Mouse (Mus musculus): ENCODE measurements at regions not wholly inside any gene's neighbourhood (a gene's known extent, or its start where the extent isn't known, plus 50 kb on each side); places are given as distances from the start of the nearest gene placed in this dataset.

- no peaks in the 10 kb centered on the region for H3K4me1 ChIP-seq (ENCODE audit: control insufficient read depth in 2 of 2, insufficient read depth in 2 of 2, low read length in 2 of 2, poor library complexity in 1 of 2)
- no peaks in the 10 kb centered on the region for H3K9me3 ChIP-seq (ENCODE audit: control insufficient read depth, insufficient read depth, low read depth, low read length)
- H3K27ac ChIP-seq (ENCODE audit: insufficient read depth, low read depth, low read length, poor library complexity, severe bottlenecking), result no peak overlapping the region
- H3K36me3 ChIP-seq (ENCODE audit: control insufficient read depth, insufficient read depth, low read length, poor library complexity, severe bottlenecking), result no peaks in the 10 kb centered on the region
- TF ChIP-seq HCFC1 (IDR thresholded peaks at IDR 0.05; ENCODE audit: borderline replicate concordance, insufficient read depth, low read length), result no peak
- no peak for TF ChIP-seq MAFK (IDR thresholded peaks at IDR 0.05; ENCODE audit: insufficient read depth, low read depth, low read length)
- no peak for TF ChIP-seq ZC3H11A (IDR thresholded peaks at IDR 0.05; ENCODE audit: borderline replicate concordance, low read depth, low read length)
- no peak for TF ChIP-seq CHD2 (IDR thresholded peaks at IDR 0.05; ENCODE audit: low read depth, low read length)
- TF ChIP-seq ZNF384 (IDR thresholded peaks at IDR 0.05; ENCODE audit: low read depth, low read length), result no peak
- in situ Hi-C loops (cut with MboI; ENCODE audit: low sequenced_read_pairs in 2 of 2, unreplicated experiment in 2 of 2), result no loop called here
- H3K4me3 ChIP-seq (ENCODE audit: insufficient read depth in 1 of 2, low read depth in 1 of 2, low read length in 2 of 2, poor library complexity in 1 of 2, severe bottlenecking in 1 of 2), result no peak overlapping the region
- H3K9ac ChIP-seq (ENCODE audit: insufficient read depth, low read depth, low read length, poor library complexity, severe bottlenecking), result no peak overlapping the region
- no peak for DNase-seq (ENCODE audit: low read depth, low spot score)
Observed at GRCm38 (mm10) chr10:12234141-12234540, 635.0 kb downstream of the Utrn start.

GRCm38 (mm10) chr10:12248853-12249252 is 620.3 kb downstream of the Utrn start:
- H3K4me1 ChIP-seq (ENCODE audit: control insufficient read depth in 2 of 2, insufficient read depth in 2 of 2, low read length in 2 of 2, poor library complexity in 1 of 2), result no peaks in the 10 kb centered on the region
- DNase-seq (ENCODE audit: low read depth, low spot score), result no peak
- in situ Hi-C loops (cut with MboI; ENCODE audit: low sequenced_read_pairs in 2 of 2, unreplicated experiment in 2 of 2), result no loop called here

GRCm38 (mm10) chr10:12253274-12253673 is 615.9 kb downstream of the Utrn start:
- Histone ChIP-seq H3K4me1 (ENCODE audit: control insufficient read depth in 2 of 2, insufficient read depth in 2 of 2, low read length in 2 of 2, poor library complexity in 1 of 2) (no peaks in the 10 kb centered on the region), H3K27ac (ENCODE audit: insufficient read depth, low read depth, low read length, poor library complexity, severe bottlenecking) (no peak overlapping the region), H3K36me3 (ENCODE audit: control insufficient read depth, insufficient read depth, low read length, poor library complexity, severe bottlenecking) (no peaks in the 10 kb centered on the region), H3K4me3 (ENCODE audit: insufficient read depth in 1 of 2, low read depth in 1 of 2, low read length in 2 of 2, poor library complexity in 1 of 2, severe bottlenecking in 1 of 2) (no peak overlapping the region), H3K9ac (ENCODE audit: insufficient read depth, low read depth, low read length, poor library complexity, severe bottlenecking) (no peak overlapping the region), H3K9me3 (ENCODE audit: control insufficient read depth, insufficient read depth, low read depth, low read length) (no peaks in the 10 kb centered on the region)
- DNase-seq (ENCODE audit: low read depth, low spot score), result no peak
- TF ChIP-seq MAFK (IDR thresholded peaks at IDR 0.05; ENCODE audit: insufficient read depth, low read depth, low read length) (no peak), CHD2 (IDR thresholded peaks at IDR 0.05; ENCODE audit: low read depth, low read length) (no peak), ZNF384 (IDR thresholded peaks at IDR 0.05; ENCODE audit: low read depth, low read length) (no peak), ZC3H11A (IDR thresholded peaks at IDR 0.05; ENCODE audit: borderline replicate concordance, low read depth, low read length) (no peak), HCFC1 (IDR thresholded peaks at IDR 0.05; ENCODE audit: borderline replicate concordance, insufficient read depth, low read length) (no peak)
- in situ Hi-C loops (cut with MboI; ENCODE audit: low sequenced_read_pairs in 2 of 2, unreplicated experiment in 2 of 2), result no loop called here

More at GRCm38 (mm10) chr10:12248853-12249252, 620.3 kb downstream of the Utrn start:
- Histone ChIP-seq H3K4me3 (ENCODE audit: insufficient read depth in 1 of 2, low read depth in 1 of 2, low read length in 2 of 2, poor library complexity in 1 of 2, severe bottlenecking in 1 of 2) (no peak overlapping the region), H3K9me3 (ENCODE audit: control insufficient read depth, insufficient read depth, low read depth, low read length) (no peaks in the 10 kb centered on the region), H3K27ac (ENCODE audit: insufficient read depth, low read depth, low read length, poor library complexity, severe bottlenecking) (no peak overlapping the region), H3K9ac (ENCODE audit: insufficient read depth, low read depth, low read length, poor library complexity, severe bottlenecking) (no peak overlapping the region), H3K36me3 (ENCODE audit: control insufficient read depth, insufficient read depth, low read length, poor library complexity, severe bottlenecking) (no peaks in the 10 kb centered on the region)
- TF ChIP-seq CHD2 (IDR thresholded peaks at IDR 0.05; ENCODE audit: low read depth, low read length), result no peak
- TF ChIP-seq ZNF384 (IDR thresholded peaks at IDR 0.05; ENCODE audit: low read depth, low read length), result no peak
- no peak for TF ChIP-seq HCFC1 (IDR thresholded peaks at IDR 0.05; ENCODE audit: borderline replicate concordance, insufficient read depth, low read length)
- TF ChIP-seq ZC3H11A (IDR thresholded peaks at IDR 0.05; ENCODE audit: borderline replicate concordance, low read depth, low read length), result no peak
- no peak for TF ChIP-seq MAFK (IDR thresholded peaks at IDR 0.05; ENCODE audit: insufficient read depth, low read depth, low read length)

GRCm38 (mm10) chr10:12285679-12286078 is 583.5 kb downstream of the Utrn start:
- Histone ChIP-seq H3K4me3 (ENCODE audit: insufficient read depth in 1 of 2, low read depth in 1 of 2, low read length in 2 of 2, poor library complexity in 1 of 2, severe bottlenecking in 1 of 2) (no peak overlapping the region), H3K9ac (ENCODE audit: insufficient read depth, low read depth, low read length, poor library complexity, severe bottlenecking) (no peak overlapping the region), H3K27ac (ENCODE audit: insufficient read depth, low read depth, low read length, poor library complexity, severe bottlenecking) (no peak overlapping the region), H3K9me3 (ENCODE audit: control insufficient read depth, insufficient read depth, low read depth, low read length) (no peaks in the 10 kb centered on the region), H3K36me3 (ENCODE audit: control insufficient read depth, insufficient read depth, low read length, poor library complexity, severe bottlenecking) (no peaks in the 10 kb centered on the region), H3K4me1 (ENCODE audit: control insufficient read depth in 2 of 2, insufficient read depth in 2 of 2, low read length in 2 of 2, poor library complexity in 1 of 2) (no peaks in the 10 kb centered on the region)
- DNase-seq (ENCODE audit: low read depth, low spot score), result no peak
- TF ChIP-seq MAFK (IDR thresholded peaks at IDR 0.05; ENCODE audit: insufficient read depth, low read depth, low read length), result no peak
- no peak for TF ChIP-seq ZC3H11A (IDR thresholded peaks at IDR 0.05; ENCODE audit: borderline replicate concordance, low read depth, low read length)
- TF ChIP-seq ZNF384 (IDR thresholded peaks at IDR 0.05; ENCODE audit: low read depth, low read length), result no peak
- TF ChIP-seq CHD2 (IDR thresholded peaks at IDR 0.05; ENCODE audit: low read depth, low read length), result no peak
- in situ Hi-C loops (cut with MboI; ENCODE audit: low sequenced_read_pairs in 2 of 2, unreplicated experiment in 2 of 2), result no loop called here

DNA sequence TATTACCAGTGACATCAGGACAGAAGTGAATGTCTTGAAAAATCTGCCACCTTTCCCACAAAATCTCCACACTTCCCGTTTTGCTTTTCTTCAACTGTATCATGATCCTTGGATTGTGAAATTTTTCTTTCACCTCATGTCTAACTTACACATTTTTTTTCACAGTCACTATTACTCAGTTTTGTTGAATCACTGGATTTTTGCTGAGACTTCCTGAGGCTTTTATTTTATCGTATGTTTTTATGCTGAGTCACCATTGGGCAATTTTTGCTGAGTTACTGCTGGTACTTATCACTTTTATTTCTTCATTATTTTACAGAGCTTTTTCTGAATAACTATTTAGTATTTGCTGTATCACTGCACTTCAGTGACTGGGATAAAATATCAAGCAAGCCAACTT is 570.3 kb downstream of the Utrn start:
- no peak for TF ChIP-seq ZC3H11A (IDR thresholded peaks at IDR 0.05; ENCODE audit: borderline replicate concordance, low read depth, low read length)
- no peak for TF ChIP-seq CHD2 (IDR thresholded peaks at IDR 0.05; ENCODE audit: low read depth, low read length)
- TF ChIP-seq ZNF384 (IDR thresholded peaks at IDR 0.05; ENCODE audit: low read depth, low read length), result no peak
- TF ChIP-seq MAFK (IDR thresholded peaks at IDR 0.05; ENCODE audit: insufficient read depth, low read depth, low read length), result peak; percentile 62; the same call in 1 of the 2 replicates
- no peak for TF ChIP-seq HCFC1 (IDR thresholded peaks at IDR 0.05; ENCODE audit: borderline replicate concordance, insufficient read depth, low read length)
- in situ Hi-C loops (cut with MboI; ENCODE audit: low sequenced_read_pairs in 2 of 2, unreplicated experiment in 2 of 2), result no loop called here
- H3K9me3 ChIP-seq (ENCODE audit: control insufficient read depth, insufficient read depth, low read depth, low read length), result no peaks in the 10 kb centered on the region
- no peak for DNase-seq (ENCODE audit: low read depth, low spot score)
- no peaks in the 10 kb centered on the region for H3K4me1 ChIP-seq (ENCODE audit: control insufficient read depth in 2 of 2, insufficient read depth in 2 of 2, low read length in 2 of 2, poor library complexity in 1 of 2)
- H3K9ac ChIP-seq (ENCODE audit: insufficient read depth, low read depth, low read length, poor library complexity, severe bottlenecking), result no peak overlapping the region
- no peak overlapping the region for H3K4me3 ChIP-seq (ENCODE audit: insufficient read depth in 1 of 2, low read depth in 1 of 2, low read length in 2 of 2, poor library complexity in 1 of 2, severe bottlenecking in 1 of 2)
- no peaks in the 10 kb centered on the region for H3K36me3 ChIP-seq (ENCODE audit: control insufficient read depth, insufficient read depth, low read length, poor library complexity, severe bottlenecking)
- no peak overlapping the region for H3K27ac ChIP-seq (ENCODE audit: insufficient read depth, low read depth, low read length, poor library complexity, severe bottlenecking)

All from ES-E14 (cell line).